Comparison of ENCODE assay signal across 7 mouse cellular contexts in the genomic region with DNA sequence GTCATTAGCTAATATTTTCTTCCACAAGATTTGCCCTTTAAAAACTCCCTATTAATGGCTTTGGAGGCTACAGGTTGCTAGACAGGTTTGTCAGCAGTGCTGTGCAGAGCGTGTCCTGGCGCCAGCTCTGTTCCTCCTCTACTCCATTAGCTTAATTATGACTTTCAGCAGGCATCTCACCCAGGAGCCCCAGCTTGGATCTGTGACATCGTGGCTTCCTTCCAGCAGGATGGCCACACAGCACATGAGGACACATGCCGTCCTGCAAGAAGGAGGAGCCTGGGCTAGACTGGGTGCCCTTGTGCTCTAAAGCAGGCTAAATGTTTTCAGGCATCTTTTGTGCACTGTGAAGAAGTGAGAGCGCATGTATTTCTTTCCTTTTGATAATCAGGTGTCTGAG. TPM values are rescaled to one million over a fixed set of nuclear protein-coding genes. Genes with fewer than 3 reads are reported as not detected.
DNase-seq lines count a peak whose midpoint lies in the region.

No protein-coding gene starts in this region.

- DNase-seq in left cerebral cortex, postnatal 4 days: peak; percentile 73
- DNase-seq in left cerebral cortex, adult 18-20 months (ENCODE audit: low spot score in 2 of 2): no peak
- DNase-seq in cerebellum, postnatal 25 days: peak; percentile 51 to 67
- DNase-seq in heart, postnatal 10 days: peak; percentile 76 to 82
- DNase-seq in lung, postnatal 4 days: peak; percentile 24 to 44
- DNase-seq in T-cell, adult 2 months (ENCODE audit: low spot score): no peak
- DNase-seq in thymus, postnatal 14 days: no peak

- intact Hi-C loops in left cerebral cortex, postnatal 4 days (cut with DNase I): no loop called here
- intact Hi-C loops in heart, postnatal 10 days (cut with DNase I): loop anchor here (10.0 kb wide), 1 partner anchor 1207 kb away; no protein-coding TSS in a partner anchor

RNA-seq across cellular contexts. Expression of a gene that starts 58.1 kb away (rescaled TPM):
- total RNA-seq in left cerebral cortex, postnatal 4 days (2021): 10 to 100 TPM; 90.3 to 97.8 TPM
- total RNA-seq in left cerebral cortex, adult 18-20 months (2021): 10 to 100 TPM; 87.9 to 89.7 TPM
- total RNA-seq in heart, postnatal 10 days (2021): 100 to 1,000 TPM; 395 to 436 TPM

RNA-seq across cellular contexts. Expression of a gene that starts 58.3 kb away (rescaled TPM):
- total RNA-seq in left cerebral cortex, postnatal 4 days (2021): 1 to 10 TPM in 1 of 2 experiments, not detected in 1; 1.0 TPM
- total RNA-seq in left cerebral cortex, adult 18-20 months (2021): not detected
- 1 to 10 TPM in 1 of 2 experiments, under 1 TPM in 1; 0.93 to 1.2 TPM for total RNA-seq in heart, postnatal 10 days (2021)

Comparison
In these comparisons a context has a peak if more than half of its experiments do, and no peak if none do; other contexts are left out.
1. DNase-seq: peak in left cerebral cortex, postnatal 4 days (single experiment), cerebellum, postnatal 25 days (2 of 2), heart, postnatal 10 days (2 of 2) and lung, postnatal 4 days (2 of 2); none in left cerebral cortex, adult 18-20 months (0 of 2), T-cell, adult 2 months (single experiment) and thymus, postnatal 14 days (single experiment).
2. RNA of a gene that starts 58.1 kb away (total RNA-seq): 395 to 436 TPM in heart, postnatal 10 days; 90.3 to 97.8 TPM in left cerebral cortex, postnatal 4 days and 87.9 to 89.7 TPM in left cerebral cortex, adult 18-20 months; every median in the first group is over 4 times any median in the second.